Comparison of ENCODE assay signal across 17 mouse cellular contexts in the genomic region with DNA sequence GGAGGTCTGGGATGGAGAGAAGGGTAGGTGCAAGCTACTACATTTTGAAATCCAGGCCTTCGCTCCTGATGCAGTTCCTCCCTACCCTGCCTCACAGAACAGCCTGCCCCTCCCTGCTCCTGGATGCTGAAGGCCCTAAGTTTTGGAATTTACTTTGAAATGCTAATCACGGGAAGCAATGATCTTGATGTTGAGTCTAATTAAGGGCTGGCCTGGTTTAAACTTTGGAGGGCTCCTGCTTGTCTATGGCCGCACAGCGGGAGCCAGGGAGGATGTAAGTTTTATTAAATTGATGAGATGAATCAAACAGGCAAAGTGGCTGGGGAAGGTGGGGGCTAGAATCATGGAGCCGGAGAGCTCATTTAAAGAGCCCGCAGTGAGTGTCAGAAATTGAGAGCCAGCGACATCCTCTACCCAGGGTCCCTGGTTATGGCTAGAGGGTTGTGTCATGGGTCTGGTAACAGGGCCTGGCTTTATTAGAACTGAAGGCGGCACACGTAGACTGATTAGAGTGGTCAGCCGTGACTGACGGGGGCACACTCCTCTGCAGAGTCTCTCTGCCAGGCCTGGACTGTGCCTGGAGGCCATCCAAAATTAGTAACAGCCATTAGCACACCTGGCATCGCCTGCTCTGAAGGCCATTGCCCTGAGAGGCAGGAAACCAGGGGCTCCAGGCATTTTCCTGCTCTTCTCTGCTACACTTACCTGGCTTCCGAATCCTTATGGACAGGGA.
A peak's percentile ranks its signal among the peaks of the same experiment; 100 is the strongest.
DNase-seq lines count a peak whose midpoint lies in the region; ATAC-seq and TF ChIP-seq lines count a peak whose summit lies in the region.
"Had no signal": no experiment of that assay in that cellular context is flagged by ENCODE, and none has a peak within 500 bp of the region (broad histone marks: within the 10 kb centered on the region; RNA-seq: fewer than 3 reads in every experiment).

No protein-coding gene starts in this region.

- H3K9me3 ChIP-seq in kidney, embryonic 16.5 days (ENCODE audit: low read length) = no peaks in the 10 kb centered on the region
- no peaks in the 10 kb centered on the region for H3K9me3 ChIP-seq in ES-E14 (ENCODE audit: control insufficient read depth, insufficient read depth, low read depth, low read length)
- no peaks in the 10 kb centered on the region for H3K9me3 ChIP-seq in limb, embryonic 10.5 days (replicated peaks)
- H3K9me3 ChIP-seq: limb, embryonic 13.5 days; liver, embryonic 15.5 days had no signal

- WGBS in kidney, embryonic 16.5 days = 56% methylated on average over 13 of the region's 13 CpGs
- WGBS in limb, embryonic 10.5 days = 58% methylated on average over 13 of the region's 13 CpGs

- H3K27me3 ChIP-seq in kidney, embryonic 16.5 days (ENCODE audit: insufficient read depth, low read length) = no peaks in the 10 kb centered on the region
- H3K27me3 ChIP-seq in limb, embryonic 10.5 days (ENCODE audit: low read depth, poor library complexity, severe bottlenecking) = no peaks in the 10 kb centered on the region
- H3K27me3 ChIP-seq: liver, embryonic 15.5 days had no signal

- no peak overlapping the region for H3K9ac ChIP-seq in kidney, embryonic 16.5 days (replicated peaks; ENCODE audit: low read length)
- peak overlapping the region; percentile 47; the same call in 1 of the 2 replicates for H3K9ac ChIP-seq in ES-E14 (ENCODE audit: insufficient read depth, low read depth, low read length, poor library complexity, severe bottlenecking)
- H3K9ac ChIP-seq: limb, embryonic 13.5 days; liver, embryonic 15.5 days had no signal

- no peak overlapping the region for H3K4me3 ChIP-seq in kidney, embryonic 16.5 days (ENCODE audit: low read length)
- H3K4me3 ChIP-seq in ES-E14 (ENCODE audit: insufficient read depth in 1 of 2, low read depth in 1 of 2, low read length in 2 of 2, poor library complexity in 1 of 2, severe bottlenecking in 1 of 2) = peak overlapping the region in 1 of 2 experiments; percentile 18; a peak in 1 of 4 replicates
- H3K4me3 ChIP-seq in limb, embryonic 10.5 days = no peak overlapping the region
- H3K4me3 ChIP-seq: limb, embryonic 13.5 days; liver, embryonic 15.5 days had no signal

- in situ Hi-C loops in ES-E14 (cut with MboI; ENCODE audit: low sequenced_read_pairs in 2 of 2, unreplicated experiment in 2 of 2) = no loop called here

- ATAC-seq in kidney, embryonic 16.5 days (ENCODE audit: low FRiP score, low TSS enrichment) = 0 out of 2 replicates have a peak, but pooled peaks have one; percentile 49

- peaks cover 6% of the 10 kb centered on the region; the same call in 1 of the 2 replicates for H3K4me1 ChIP-seq in kidney, embryonic 16.5 days (ENCODE audit: insufficient read depth, low read length)
- peaks cover 8 to 28% of the 10 kb centered on the region in 2 experiments; a peak in 3 of 4 replicates for H3K4me1 ChIP-seq in ES-E14 (ENCODE audit: control insufficient read depth in 2 of 2, insufficient read depth in 2 of 2, low read length in 2 of 2, poor library complexity in 1 of 2)
- peaks cover 38% of the 10 kb centered on the region for H3K4me1 ChIP-seq in limb, embryonic 10.5 days
- H3K4me1 ChIP-seq: liver, embryonic 15.5 days had no signal

- H3K4me2 ChIP-seq in kidney, embryonic 16.5 days (replicated peaks; ENCODE audit: low read depth, low read length) = no peak overlapping the region
- H3K4me2 ChIP-seq: limb, embryonic 13.5 days; liver, embryonic 15.5 days had no signal

- no peak overlapping the region for H3K27ac ChIP-seq in kidney, embryonic 16.5 days (ENCODE audit: low read length)
- peak overlapping the region; percentile 96; the same call in 1 of the 2 replicates for H3K27ac ChIP-seq in ES-E14 (ENCODE audit: insufficient read depth, low read depth, low read length, poor library complexity, severe bottlenecking)
- peak overlapping the region; percentile 36; the same call in 1 of the 2 replicates for H3K27ac ChIP-seq in limb, embryonic 10.5 days
- H3K27ac ChIP-seq: limb, embryonic 13.5 days; liver, embryonic 15.5 days had no signal

- DNase-seq in adrenal gland, postnatal 14 days = peak; percentile 17
- DNase-seq in adrenal gland, postnatal 4 days (ENCODE audit: low spot score in 2 of 2) = no peak
- DNase-seq in kidney, postnatal 4 days = no peak
- DNase-seq in ES-E14 (ENCODE audit: low read depth, low spot score) = no peak
- DNase-seq in limb, embryonic 10.5 days (ENCODE audit: low spot score) = peak; percentile 37
- DNase-seq in layer of hippocampus, postnatal 25 days (ENCODE audit: extremely low spot score in 1 of 2, low spot score in 1 of 2) = no peak
- no peak for DNase-seq in layer of hippocampus, adult 18-20 months (ENCODE audit: low spot score in 2 of 2)
- DNase-seq: cerebellum, adult 9-10 months; kidney, adult 18-20 months; kidney, postnatal 25 days; lung, postnatal 14 days; right cerebral cortex, postnatal 4 days; thymus, adult 18-20 months had no signal

- H3K36me3 ChIP-seq in kidney, embryonic 16.5 days (ENCODE audit: insufficient read depth, low read length) = no peaks in the 10 kb centered on the region
- H3K36me3 ChIP-seq in ES-E14 (ENCODE audit: control insufficient read depth, insufficient read depth, low read length, poor library complexity, severe bottlenecking) = no peaks in the 10 kb centered on the region
- H3K36me3 ChIP-seq in limb, embryonic 10.5 days = no peaks in the 10 kb centered on the region
- H3K36me3 ChIP-seq: G1E; limb, embryonic 13.5 days; liver, embryonic 15.5 days had no signal

TF ChIP-seq in ES-E14, 5 proteins besides CTCF, POLR2A, EP300 and RAD21:
- TF ChIP-seq ZNF384 (IDR thresholded peaks at IDR 0.05; ENCODE audit: low read depth, low read length) (no peak), CHD2 (IDR thresholded peaks at IDR 0.05; ENCODE audit: low read depth, low read length) (no peak), MAFK (IDR thresholded peaks at IDR 0.05; ENCODE audit: insufficient read depth, low read depth, low read length) (no peak), HCFC1 (IDR thresholded peaks at IDR 0.05; ENCODE audit: borderline replicate concordance, insufficient read depth, low read length) (no peak), ZC3H11A (IDR thresholded peaks at IDR 0.05; ENCODE audit: borderline replicate concordance, low read depth, low read length) (no peak)

Comparison
In these comparisons a context has a peak if more than half of its experiments do, and no peak if none do; other contexts are left out.
1. DNase-seq: peak in adrenal gland, postnatal 14 days (single experiment) and limb, embryonic 10.5 days (single experiment); none in adrenal gland, postnatal 4 days (0 of 2), kidney, postnatal 4 days (0 of 2), ES-E14 (single experiment), layer of hippocampus, postnatal 25 days (0 of 2) and layer of hippocampus, adult 18-20 months (0 of 2).